Mouse (Mus musculus) kidney, adult 2 months (tissue): ENCODE results near the gene Pramef25. TPM values are rescaled to one million over a fixed set of nuclear protein-coding genes. Genes with fewer than 3 reads are reported as not detected.
A peak's percentile ranks its signal among the peaks of the same experiment; 100 is the strongest.
"Not testable (repeated sequence)": the region's sequence is repeated elsewhere in the genome, so short reads cannot be mapped to it uniquely, and the experiment has no call there.

ENCODE experiments used
- DNase-seq: peaks from one replicate; pipeline ENCODE4 v3.0.0; 2021
- H3K27ac ChIP-seq: fragments of 200-500 bp; 2 replicates; pipeline ENCODE4 v1.5.1; 2012; ENCODE audit warnings: low read depth, low read length, control low read depth, inconsistent platforms; ENCODE audit not compliant: insufficient read depth
- H3K27me3 ChIP-seq: fragments of 200-500 bp; replicated peaks from 2 replicates; pipeline ENCODE4 v1.6.1; 2012; ENCODE audit warnings: mild to moderate bottlenecking, moderate library complexity, low read length, inconsistent platforms; ENCODE audit not compliant: control insufficient read depth, insufficient read depth
- H3K36me3 ChIP-seq: fragments of 200-500 bp; 2 replicates; pipeline ENCODE4 v1.6.1; 2012; ENCODE audit warnings: mild to moderate bottlenecking, moderate library complexity, low read length, inconsistent platforms; ENCODE audit not compliant: control insufficient read depth, insufficient read depth
- H3K4me1 ChIP-seq: fragments of 200-500 bp; 2 replicates; pipeline ENCODE4 v1.6.1; 2011; ENCODE audit warnings: low read length; ENCODE audit not compliant: control insufficient read depth, insufficient read depth
- H3K4me3 ChIP-seq: fragments of 200-500 bp; 2 replicates; pipeline ENCODE4 v1.5.1; 2011; ENCODE audit warnings: mild to moderate bottlenecking, low read depth, low read length, control low read depth; ENCODE audit not compliant: insufficient read depth
- WGBS: fragments of 180-500 bp; shearing (Covaris S2); methylation state at CpG from one replicate; pipeline ENCODE4 v1.1.7; 2018; 5-methylcytosine and 5-hydroxymethylcytosine counted together
- polyA plus RNA-seq: library from polyadenylated mRNA; depleted of rRNA; stranded (reverse); fragments of >200 nt; gene quantifications from 2 replicates; pipeline ENCODE4 v1.2.3, GENCODE M21; 2012; rRNA removed

Gene Pramef25
- polyA plus RNA-seq: not detected in 2 replicates

DNA sequence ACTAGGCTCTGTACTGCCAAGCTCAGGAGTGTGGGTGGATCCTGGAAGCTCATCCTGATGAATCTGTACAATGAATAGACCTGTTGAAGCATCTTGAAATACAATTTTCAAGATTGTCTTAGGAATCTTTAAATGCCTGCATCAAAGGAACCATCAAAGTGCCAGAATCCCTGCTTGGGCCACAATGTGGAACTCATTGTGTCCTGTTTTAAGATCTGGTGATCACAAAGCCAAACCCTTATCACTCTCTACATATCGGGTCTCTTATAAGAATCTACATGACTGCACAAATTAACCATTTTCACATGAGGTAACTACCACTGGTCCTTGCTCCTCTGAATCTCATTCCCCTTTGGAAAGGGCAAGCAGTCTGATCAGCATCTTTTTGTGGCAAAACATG, at the start of gene Pramef25:
Gene Pramef25 (minus strand): TSS at position 101 of the 400 bp plus-strand sequence.
- not testable (repeated sequence) for H3K4me3 ChIP-seq, H3K27ac ChIP-seq, H3K4me1 ChIP-seq, DNase-seq, H3K36me3 ChIP-seq, H3K27me3 ChIP-seq
- WGBS: 87% methylated on average over 1 of the region's 1 CpGs

DNA sequence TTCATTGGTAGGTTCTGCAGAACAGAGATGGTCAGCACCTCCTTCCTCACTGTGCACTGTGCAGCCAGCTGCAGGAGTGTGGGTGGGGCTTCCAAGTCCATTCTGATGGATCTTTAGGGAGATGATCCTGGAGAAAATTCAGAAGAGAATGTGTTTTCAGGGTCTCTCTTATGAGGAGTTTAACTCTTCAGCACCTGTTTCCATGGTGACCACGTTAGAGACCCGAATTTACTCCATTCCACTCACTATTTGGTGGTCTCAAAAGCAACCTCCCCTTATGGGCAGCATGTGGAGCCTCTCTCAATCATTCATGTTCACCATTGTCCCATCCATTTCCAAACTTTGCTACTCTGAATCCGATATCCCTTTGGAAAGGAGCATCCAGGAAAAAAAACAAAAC, 43.5 kb upstream of the Pramef25 start, which contains the start of gene Pramef17:
Gene Pramef17 (minus strand): TSS at position 101 of the 400 bp plus-strand sequence.
- not testable (repeated sequence) for H3K4me3 ChIP-seq, H3K36me3 ChIP-seq, H3K27ac ChIP-seq, DNase-seq, H3K4me1 ChIP-seq, H3K27me3 ChIP-seq
- WGBS: 53% methylated on average over 3 of the region's 3 CpGs

DNA sequence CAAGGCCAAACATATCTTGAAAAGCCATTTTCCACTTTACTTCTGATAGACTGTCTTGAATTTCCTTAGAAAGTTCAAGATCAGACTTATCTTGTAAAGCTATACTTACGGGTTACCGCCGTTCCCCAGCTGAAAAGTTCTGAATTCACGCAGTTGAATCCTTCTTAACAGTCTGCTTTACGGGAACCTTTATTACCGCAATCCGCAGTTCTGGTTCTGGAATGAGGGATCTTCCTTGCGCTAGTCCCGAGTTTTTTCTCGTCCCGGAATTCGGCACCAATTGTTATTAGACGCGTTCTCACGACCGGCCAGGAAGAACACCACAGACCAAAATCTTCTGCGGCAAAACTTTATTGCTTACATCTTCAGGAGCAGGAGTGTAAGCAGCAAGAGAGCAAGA, 37.3 kb upstream of the Pramef25 start:
- not testable (repeated sequence) for H3K27me3 ChIP-seq, H3K27ac ChIP-seq, H3K4me3 ChIP-seq, H3K4me1 ChIP-seq, H3K36me3 ChIP-seq
- 96% methylated on average over 17 of the region's 17 CpGs for WGBS
- DNase-seq: peak; percentile 64

DNA sequence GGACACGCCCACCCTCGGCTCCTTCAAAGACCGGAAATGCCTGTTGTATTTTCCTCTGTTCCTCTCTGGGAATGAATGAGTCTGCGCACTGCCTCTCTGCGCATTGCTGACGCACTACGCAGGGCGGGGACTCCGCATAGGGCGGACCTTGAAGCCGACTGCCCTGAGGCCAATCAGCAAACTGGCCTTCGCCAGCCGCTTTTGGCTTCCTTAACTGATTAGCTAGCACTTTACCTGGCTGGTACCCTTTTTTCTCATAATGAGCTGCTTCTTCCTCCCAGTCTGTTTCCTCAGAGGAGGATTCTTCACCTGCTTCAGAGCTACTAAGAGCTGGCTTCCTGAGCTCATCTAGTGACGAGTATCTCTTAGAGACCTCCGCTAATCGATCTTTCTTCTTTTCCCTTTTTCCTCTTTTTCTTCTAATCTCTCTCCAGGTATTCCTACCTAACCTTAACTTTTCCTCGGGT, 36.7 kb upstream of the Pramef25 start:
- WGBS: 93% methylated on average over 13 of the region's 17 CpGs
- not testable (repeated sequence) for H3K4me1 ChIP-seq, H3K4me3 ChIP-seq, H3K27me3 ChIP-seq, H3K27ac ChIP-seq, H3K36me3 ChIP-seq
- peak; percentile 69 for DNase-seq

- WGBS: 98% methylated on average over 6 of the region's 9 CpGs
- not testable (repeated sequence) for H3K36me3 ChIP-seq, H3K4me1 ChIP-seq, H3K27ac ChIP-seq, H3K27me3 ChIP-seq, H3K4me3 ChIP-seq
- DNase-seq: peak; percentile 42
These were observed 34.9 kb upstream of the Pramef25 start for GRCm38 (mm10) chr4:143985733-143986132.

DNA sequence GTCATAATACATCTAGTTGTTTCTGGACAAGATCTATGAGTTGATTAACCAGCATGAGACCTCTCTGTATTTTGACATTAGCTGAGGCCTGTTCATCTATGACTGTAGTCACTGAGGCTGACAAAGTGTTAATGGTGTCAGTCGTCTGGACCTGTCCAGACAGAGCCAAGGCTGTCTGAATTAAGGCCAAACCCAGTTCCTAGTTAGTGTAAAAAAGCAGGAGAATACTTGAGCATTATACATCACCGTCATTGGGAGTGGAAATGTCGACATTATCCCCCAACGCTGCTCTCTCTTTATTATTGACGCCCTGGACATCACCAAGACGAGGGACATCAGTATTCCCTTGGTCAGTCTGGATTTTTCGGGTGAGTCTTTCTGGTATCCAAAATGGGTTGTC, 34.3 kb upstream of the Pramef25 start:
- not testable (repeated sequence) for H3K27me3 ChIP-seq, H3K27ac ChIP-seq, H3K4me3 ChIP-seq, H3K4me1 ChIP-seq, H3K36me3 ChIP-seq
- no CpG with 5 or more reads among the region's 7 CpGs for WGBS
- DNase-seq: peak; percentile 34

- WGBS: 22% methylated on average over 1 of the region's 1 CpGs
- not testable (repeated sequence) for H3K27ac ChIP-seq, DNase-seq, H3K4me3 ChIP-seq, H3K4me1 ChIP-seq, H3K27me3 ChIP-seq, H3K36me3 ChIP-seq
These were observed 32.6 kb upstream of the Pramef25 start for GRCm38 (mm10) chr4:143983446-143983845.

DNA sequence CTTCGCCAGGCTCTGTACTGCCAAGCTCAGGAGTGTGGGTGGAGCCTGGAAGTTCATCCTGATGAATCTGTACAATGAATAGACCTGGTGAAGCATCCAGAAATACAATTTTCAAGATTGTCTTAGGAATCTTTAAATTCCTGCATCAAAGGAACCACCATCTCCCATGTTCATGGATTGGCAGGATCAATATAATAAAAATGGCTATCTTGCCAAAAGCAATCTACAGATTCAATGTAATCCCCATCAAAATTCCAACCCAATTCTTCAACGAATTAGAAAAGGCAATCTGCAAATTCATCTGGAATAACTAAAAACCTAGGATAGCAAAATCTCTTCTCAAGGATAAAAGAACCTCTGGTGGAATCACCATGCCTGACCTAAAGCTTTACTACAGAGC, 16.0 kb upstream of the Pramef25 start, which contains the start of gene Gm13101:
Gene Gm13101 (minus strand): TSS at position 101 of the 400 bp plus-strand sequence.
- H3K27ac ChIP-seq, H3K27me3 ChIP-seq, DNase-seq, H3K4me1 ChIP-seq, H3K4me3 ChIP-seq, H3K36me3 ChIP-seq: not testable (repeated sequence)
- 39% methylated on average over 2 of the region's 2 CpGs for WGBS

- not testable (repeated sequence) for H3K27ac ChIP-seq, DNase-seq, H3K27me3 ChIP-seq, H3K4me3 ChIP-seq, H3K36me3 ChIP-seq, H3K4me1 ChIP-seq
- WGBS: 88% methylated on average over 1 of the region's 1 CpGs
These were observed 50.5 kb downstream of the Pramef25 start, which contains the start of gene Pramef6 for GRCm38 (mm10) chr4:143900280-143900679. Pramef6 (minus strand) TSS chr4:143900380.

Other genes starting within 250 kb of the Pramef25 start
- not detected in 2 replicates for gene Gm13089, start 248.3 kb downstream of the Pramef25 start, polyA plus RNA-seq
- gene Gm13078, start 231.6 kb downstream of the Pramef25 start, polyA plus RNA-seq: not detected in 2 replicates
- not detected in 2 replicates for gene Gm13023, start 161.7 kb downstream of the Pramef25 start, polyA plus RNA-seq
- not detected in 2 replicates for gene Gm13084, start 134.9 kb downstream of the Pramef25 start, polyA plus RNA-seq
- gene Gm13103, start 104.5 kb downstream of the Pramef25 start, polyA plus RNA-seq: not detected in 2 replicates
- not detected in 2 replicates for gene Pramef6, start 50.6 kb downstream of the Pramef25 start, polyA plus RNA-seq
- not detected in 2 replicates for gene Gm13101, start 15.9 kb upstream of the Pramef25 start, polyA plus RNA-seq
- not detected in 2 replicates for gene Pramef17, start 43.4 kb upstream of the Pramef25 start, polyA plus RNA-seq
- gene Pramel4, start 108.1 kb upstream of the Pramef25 start, polyA plus RNA-seq: not detected in 2 replicates
- not detected in 2 replicates for gene Gm13102, start 155.5 kb upstream of the Pramef25 start, polyA plus RNA-seq
- not detected in 2 replicates for gene Oog3, start 211.6 kb upstream of the Pramef25 start, polyA plus RNA-seq
- not detected in 2 replicates for gene Oog2, start 239.7 kb upstream of the Pramef25 start, polyA plus RNA-seq